Mouse (Mus musculus): ENCODE results near the gene Naa20.
"Not testable (repeated sequence)": the region's sequence is repeated elsewhere in the genome, so short reads cannot be mapped to it uniquely, and the experiment has no call there.

The Naa20 gene

GRCm38 (mm10) chr2:145884036-145884912, 17.6 kb upstream of the Naa20 start:
- in situ Hi-C loops (cut with MboI; ENCODE audit: low sequenced_read_pairs) = no loop called here

GRCm38 (mm10) chr2:145884913-145885785, 16.8 kb upstream of the Naa20 start:
- in situ Hi-C loops (cut with MboI; ENCODE audit: low sequenced_read_pairs) = no loop called here

- in situ Hi-C loops (cut with MboI; ENCODE audit: low sequenced_read_pairs) = no loop called here
These were observed 13.7 kb upstream of the Naa20 start for GRCm38 (mm10) chr2:145887937-145888765.

- in situ Hi-C loops (cut with MboI; ENCODE audit: low sequenced_read_pairs) = no loop called here
These were observed 13.0 kb upstream of the Naa20 start for GRCm38 (mm10) chr2:145888766-145889480.

GRCm38 (mm10) chr2:145890571-145890970, 11.3 kb upstream of the Naa20 start:
- in situ Hi-C loops (cut with MboI; ENCODE audit: low sequenced_read_pairs) = no loop called here

- in situ Hi-C loops (cut with MboI; ENCODE audit: low sequenced_read_pairs) = no loop called here
These were observed 8.1 kb upstream of the Naa20 start for GRCm38 (mm10) chr2:145893756-145894155.

GRCm38 (mm10) chr2:145898106-145898505, 3.8 kb upstream of the Naa20 start:
- in situ Hi-C loops (cut with MboI; ENCODE audit: low sequenced_read_pairs) = no loop called here

GRCm38 (mm10) chr2:145900318-145900717, 1.6 kb upstream of the Naa20 start:
- in situ Hi-C loops (cut with MboI; ENCODE audit: low sequenced_read_pairs) = not testable (repeated sequence)

- in situ Hi-C loops (cut with MboI; ENCODE audit: low sequenced_read_pairs) = no loop called here
These were observed 1.4 kb downstream of the Naa20 start for GRCm38 (mm10) chr2:145903061-145903901.

- in situ Hi-C loops (cut with MboI; ENCODE audit: low sequenced_read_pairs) = no loop called here
These were observed 2.2 kb downstream of the Naa20 start for GRCm38 (mm10) chr2:145903983-145904616.

- in situ Hi-C loops (cut with MboI; ENCODE audit: low sequenced_read_pairs) = no loop called here
These were observed 3.3 kb downstream of the Naa20 start for GRCm38 (mm10) chr2:145905156-145905555.

GRCm38 (mm10) chr2:145905884-145906283, 4.0 kb downstream of the Naa20 start:
- in situ Hi-C loops (cut with MboI; ENCODE audit: low sequenced_read_pairs) = not testable (repeated sequence)

GRCm38 (mm10) chr2:145920941-145921650, 19.2 kb downstream of the Naa20 start:
- in situ Hi-C loops (cut with MboI; ENCODE audit: low sequenced_read_pairs) = no loop called here

- in situ Hi-C loops (cut with MboI; ENCODE audit: low sequenced_read_pairs) = no loop called here
These were observed 32.7 kb downstream of the Naa20 start, which contains the start of the genes Cfap61 and Crnkl1 for GRCm38 (mm10) chr2:145934339-145935231. Cfap61 (plus strand) TSS chr2:145934784. Crnkl1 (minus strand) TSS chr2:145935014.

GRCm38 (mm10) chr2:145936975-145937374, 35.1 kb downstream of the Naa20 start:
- in situ Hi-C loops (cut with MboI; ENCODE audit: low sequenced_read_pairs) = no loop called here

- in situ Hi-C loops (cut with MboI; ENCODE audit: low sequenced_read_pairs) = no loop called here
These were observed 39.5 kb downstream of the Naa20 start for GRCm38 (mm10) chr2:145941403-145941802.

- in situ Hi-C loops (cut with MboI; ENCODE audit: low sequenced_read_pairs) = no loop called here
These were observed 42.4 kb downstream of the Naa20 start for GRCm38 (mm10) chr2:145944286-145944685.
